Mouse (Mus musculus) hindbrain, embryonic 12.5 days (tissue): ENCODE measurements at regions not wholly inside any gene's neighbourhood (a gene's known extent, or its start where the extent isn't known, plus 50 kb on each side); places are given as distances from the start of the nearest gene placed in this dataset.

Experiments
- ATAC-seq: fragments of 200-750 bp; cut with Nextera tagmentation; 2 replicates; pipeline ENCODE4 v1.8.0; 2017; ENCODE audit warnings: moderate TSS enrichment; ENCODE audit not compliant: low FRiP score
- H3K27ac ChIP-seq: fragments of 300-500 bp; sonication (generic); 2 replicates; pipeline ENCODE4 v1.5.1; 2016; ENCODE audit warnings: mild to moderate bottlenecking
- H3K27me3 ChIP-seq: fragments of 300-500 bp; sonication (generic); 2 replicates; pipeline ENCODE4 v1.6.1; 2016; ENCODE audit warnings: mild to moderate bottlenecking
- H3K36me3 ChIP-seq: fragments of 300-500 bp; sonication (generic); 2 replicates; pipeline ENCODE4 v1.6.1; 2016; ENCODE audit warnings: mild to moderate bottlenecking
- H3K4me1 ChIP-seq: fragments of 300-500 bp; sonication (generic); 2 replicates; pipeline ENCODE4 v1.6.1; 2016
- H3K4me2 ChIP-seq: fragments of 300-500 bp; sonication (generic); replicated peaks from 2 replicates; pipeline ENCODE4 v1.6.1; 2016; ENCODE audit warnings: mild to moderate bottlenecking
- H3K4me3 ChIP-seq: fragments of 300-500 bp; sonication (generic); 2 replicates; pipeline ENCODE4 v1.5.1; 2016; ENCODE audit warnings: mild to moderate bottlenecking
- H3K9ac ChIP-seq: fragments of 300-500 bp; sonication (generic); 2 replicates; pipeline ENCODE4 v1.6.1; 2016; ENCODE audit warnings: mild to moderate bottlenecking, moderate library complexity
- H3K9me3 ChIP-seq: fragments of 300-500 bp; sonication (generic); replicated peaks from 2 replicates; pipeline ENCODE4 v1.6.1; 2016; ENCODE audit warnings: mild to moderate bottlenecking
- WGBS: fragments of 180-500 bp; shearing (Covaris S2); methylation state at CpG from one replicate; pipeline ENCODE4 v1.1.7; 2016; 5-methylcytosine and 5-hydroxymethylcytosine counted together

- H3K4me2 ChIP-seq = no peak overlapping the region
- H3K27ac ChIP-seq = no peak overlapping the region
- no peak overlapping the region for H3K9ac ChIP-seq
- H3K9me3 ChIP-seq = no peaks in the 10 kb centered on the region
- ATAC-seq = no peak
- H3K4me3 ChIP-seq = no peak overlapping the region
- H3K36me3 ChIP-seq = no peaks in the 10 kb centered on the region
- no peaks in the 10 kb centered on the region for H3K4me1 ChIP-seq
- WGBS = 74% methylated on average over 5 of the region's 5 CpGs
- H3K27me3 ChIP-seq = no peaks in the 10 kb centered on the region
Observed at GRCm38 (mm10) chr11:65334286-65334685, 64.5 kb upstream of the Myocd start.

- Histone ChIP-seq H3K27me3 (no peaks in the 10 kb centered on the region), H3K9me3 (no peaks in the 10 kb centered on the region), H3K4me1 (no peaks in the 10 kb centered on the region), H3K27ac (no peak overlapping the region), H3K4me2 (no peak overlapping the region), H3K4me3 (no peak overlapping the region), H3K9ac (no peak overlapping the region), H3K36me3 (no peaks in the 10 kb centered on the region)
- no peak for ATAC-seq
- WGBS = 85% methylated on average over 2 of the region's 2 CpGs
Observed at GRCm38 (mm10) chr11:65333101-65333500, 63.3 kb upstream of the Myocd start.

GRCm38 (mm10) chr11:65322877-65323440 is 53.2 kb upstream of the Myocd start:
- H3K9me3 ChIP-seq = no peaks in the 10 kb centered on the region
- no peak overlapping the region for H3K4me2 ChIP-seq
- H3K4me3 ChIP-seq = no peak overlapping the region
- WGBS = 61% methylated on average over 4 of the region's 4 CpGs
- no peak overlapping the region for H3K27ac ChIP-seq
- H3K4me1 ChIP-seq = no peaks in the 10 kb centered on the region
- no peaks in the 10 kb centered on the region for H3K27me3 ChIP-seq
- ATAC-seq = no peak
- H3K9ac ChIP-seq = no peak overlapping the region
- no peaks in the 10 kb centered on the region for H3K36me3 ChIP-seq
